Mouse (Mus musculus) kidney, embryonic 15.5 days (tissue): ENCODE results near the gene Ptprd. TPM values are rescaled to one million over a fixed set of nuclear protein-coding genes. Genes with fewer than 3 reads are reported as not detected.
A peak's percentile ranks its signal among the peaks of the same experiment; 100 is the strongest.

Experiments
- ATAC-seq: fragments of 200-750 bp; cut with Nextera tagmentation; replicated peaks from 2 replicates; pipeline ENCODE4 v1.8.0; 2017; ENCODE audit warnings: moderate TSS enrichment; ENCODE audit not compliant: low FRiP score
- H3K27ac ChIP-seq: fragments of 300-500 bp; sonication (generic); 2 replicates; pipeline ENCODE4 v1.5.1; 2015; ENCODE audit warnings: mild to moderate bottlenecking, inconsistent platforms
- H3K27me3 ChIP-seq: fragments of 300-500 bp; sonication (generic); 2 replicates; pipeline ENCODE4 v1.6.1; 2015; ENCODE audit warnings: inconsistent platforms
- H3K36me3 ChIP-seq: fragments of 300-500 bp; sonication (generic); 2 replicates; pipeline ENCODE4 v1.6.1; 2015; ENCODE audit warnings: inconsistent platforms
- H3K4me1 ChIP-seq: fragments of 300-500 bp; sonication (generic); 2 replicates; pipeline ENCODE4 v1.6.1; 2015; ENCODE audit warnings: inconsistent platforms
- H3K4me2 ChIP-seq: fragments of 300-500 bp; sonication (generic); 2 replicates; pipeline ENCODE4 v1.6.1; 2015; ENCODE audit warnings: moderate library complexity, mild to moderate bottlenecking, inconsistent platforms
- H3K4me3 ChIP-seq: fragments of 300-500 bp; sonication (generic); replicated peaks from 2 replicates; pipeline ENCODE4 v1.5.1; 2015; ENCODE audit warnings: mild to moderate bottlenecking, inconsistent platforms
- H3K9ac ChIP-seq: fragments of 300-500 bp; sonication (generic); 2 replicates; pipeline ENCODE4 v1.6.1; 2015; ENCODE audit warnings: mild to moderate bottlenecking, inconsistent platforms
- H3K9me3 ChIP-seq: fragments of 300-500 bp; sonication (generic); replicated peaks from 2 replicates; pipeline ENCODE4 v1.6.1; 2016; ENCODE audit warnings: inconsistent platforms
- WGBS: fragments of 180-500 bp; shearing (Covaris S2); methylation state at CpG from one replicate; pipeline ENCODE4 v1.1.7; 2015; ENCODE audit warnings: mixed read lengths; 5-methylcytosine and 5-hydroxymethylcytosine counted together
- polyA plus RNA-seq: library from polyadenylated mRNA; unstranded; fragments of >200 nt; fragmentation: Nextera tagmentation; extraction: Ambion mirVana; gene quantifications from 2 replicates; pipeline ENCODE4 v1.2.1, GENCODE M21; 2015

The Ptprd gene
- polyA plus RNA-seq, 1 experiment from 2014 or later = 21.6 TPM

GRCm38 (mm10) chr4:76424324-76425229, 1787.2 kb downstream of the Ptprd start:
- no peaks in the 10 kb centered on the region for H3K27me3 ChIP-seq
- peaks cover 8% of the 10 kb centered on the region for H3K4me1 ChIP-seq
- no peak overlapping the region for H3K4me2 ChIP-seq
- WGBS = 64% methylated on average over 9 of the region's 9 CpGs
- no peaks in the 10 kb centered on the region for H3K36me3 ChIP-seq
- 0 out of 2 replicates have a peak overlapping the region, but pooled peaks have one; percentile 22 for H3K27ac ChIP-seq
- no peaks in the 10 kb centered on the region for H3K9me3 ChIP-seq
- no peak overlapping the region for H3K4me3 ChIP-seq
- no peak for ATAC-seq
- no peak overlapping the region for H3K9ac ChIP-seq

DNA sequence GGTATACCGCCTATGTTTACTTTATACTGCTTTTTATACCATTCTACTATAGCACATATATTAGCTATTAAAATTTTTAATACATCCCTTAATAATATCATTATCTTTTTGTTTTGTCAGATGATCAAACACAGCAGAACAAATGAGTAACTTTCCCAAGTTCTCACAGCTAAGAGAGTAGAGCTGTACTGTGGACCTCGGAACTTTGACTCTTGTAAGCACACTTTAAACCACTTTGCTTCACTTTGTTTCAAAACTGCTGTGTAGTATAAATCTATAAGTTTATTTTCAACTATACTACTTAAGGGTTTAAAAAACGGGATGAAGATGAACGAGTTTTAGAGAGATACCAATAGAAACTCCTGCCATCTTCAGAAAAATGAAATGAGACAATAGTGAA, 1789.6 kb downstream of the Ptprd start:
- 94% methylated on average over 4 of the region's 4 CpGs for WGBS
- Histone ChIP-seq H3K9me3 (no peaks in the 10 kb centered on the region), H3K36me3 (no peaks in the 10 kb centered on the region), H3K4me2 (no peak overlapping the region), H3K27me3 (no peaks in the 10 kb centered on the region), H3K27ac (no peak overlapping the region), H3K4me1 (0 out of 2 replicates have a peak, but pooled peaks cover 7% of the 10 kb centered on the region), H3K4me3 (no peak overlapping the region), H3K9ac (no peak overlapping the region)
- ATAC-seq = no peak

DNA sequence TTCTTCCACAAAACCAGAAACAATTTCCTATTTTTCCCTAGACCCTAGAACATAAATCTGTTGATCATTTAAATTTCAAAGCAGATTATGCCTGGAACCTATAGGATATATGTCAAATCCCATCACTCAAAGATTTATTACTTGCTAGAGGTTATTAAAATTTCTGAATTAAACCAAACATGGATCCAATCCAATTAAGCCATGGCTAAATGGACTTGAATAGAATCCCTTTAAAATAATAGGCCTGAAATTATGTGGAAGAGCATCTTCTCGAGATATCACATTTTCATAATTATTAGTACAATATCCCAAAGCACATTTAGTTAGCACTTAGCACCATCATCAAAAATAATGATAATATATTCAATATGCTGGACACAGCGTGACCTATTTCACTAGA, 1792.1 kb downstream of the Ptprd start:
- no peaks in the 10 kb centered on the region for H3K9me3 ChIP-seq
- H3K4me1 ChIP-seq = 0 out of 2 replicates have a peak, but pooled peaks cover 4% of the 10 kb centered on the region
- H3K36me3 ChIP-seq = no peaks in the 10 kb centered on the region
- no peak overlapping the region for H3K4me3 ChIP-seq
- H3K9ac ChIP-seq = no peak overlapping the region
- H3K27ac ChIP-seq = no peak overlapping the region
- WGBS = 80% methylated on average over 2 of the region's 2 CpGs
- no peak for ATAC-seq
- H3K27me3 ChIP-seq = no peaks in the 10 kb centered on the region
- no peak overlapping the region for H3K4me2 ChIP-seq

GRCm38 (mm10) chr4:76417676-76418075, 1794.1 kb downstream of the Ptprd start:
- H3K9ac ChIP-seq = no peak overlapping the region
- no peak overlapping the region for H3K4me2 ChIP-seq
- H3K27ac ChIP-seq = no peak overlapping the region
- 91% methylated on average over 5 of the region's 5 CpGs for WGBS
- no peak for ATAC-seq
- H3K36me3 ChIP-seq = no peaks in the 10 kb centered on the region
- H3K9me3 ChIP-seq = no peaks in the 10 kb centered on the region
- H3K4me3 ChIP-seq = no peak overlapping the region
- no peaks in the 10 kb centered on the region for H3K4me1 ChIP-seq
- no peaks in the 10 kb centered on the region for H3K27me3 ChIP-seq

DNA sequence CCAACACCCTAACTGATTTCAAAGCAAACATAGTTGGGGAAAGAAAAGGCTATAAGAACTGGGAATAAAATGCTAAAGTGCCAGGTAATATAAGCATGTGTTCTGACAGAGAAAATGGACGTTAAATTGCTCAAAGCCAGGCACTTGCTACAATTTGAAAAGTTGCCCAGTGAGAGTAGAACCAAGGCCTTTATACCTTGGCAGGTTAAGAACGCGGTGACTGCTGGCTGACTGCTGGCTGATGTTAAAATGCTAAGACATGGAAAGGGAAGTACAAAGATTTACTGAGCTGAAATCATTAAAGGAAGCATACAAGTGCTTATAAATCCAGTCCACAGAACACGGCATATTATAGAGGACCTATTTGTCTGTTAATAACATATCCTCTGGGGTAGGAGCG, 1796.1 kb downstream of the Ptprd start:
- 71% methylated on average over 5 of the region's 5 CpGs for WGBS
- H3K9ac ChIP-seq = no peak overlapping the region
- no peaks in the 10 kb centered on the region for H3K9me3 ChIP-seq
- no peaks in the 10 kb centered on the region for H3K36me3 ChIP-seq
- H3K27ac ChIP-seq = no peak overlapping the region
- H3K4me3 ChIP-seq = no peak overlapping the region
- no peak for ATAC-seq
- H3K4me1 ChIP-seq = no peaks in the 10 kb centered on the region
- no peaks in the 10 kb centered on the region for H3K27me3 ChIP-seq
- H3K4me2 ChIP-seq = no peak overlapping the region

DNA sequence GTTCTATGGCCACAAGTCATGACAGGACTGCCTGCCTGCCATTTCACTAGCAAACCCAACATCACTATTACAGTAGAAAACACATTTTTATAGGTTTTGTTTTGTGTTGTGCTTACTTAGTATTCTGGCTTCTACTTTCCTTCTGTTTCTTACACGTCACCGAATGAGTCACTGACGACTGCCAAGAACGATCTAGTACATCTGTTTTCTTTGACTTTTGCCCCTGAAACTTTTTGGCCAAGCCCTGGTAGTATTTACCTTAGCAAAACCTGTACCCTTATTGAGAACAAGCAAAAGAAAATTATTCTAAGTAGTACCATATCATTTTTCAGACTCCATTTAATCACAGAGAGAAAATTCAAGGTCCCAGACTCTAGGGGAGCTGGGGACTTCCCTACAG, 1797.2 kb downstream of the Ptprd start:
- no peaks in the 10 kb centered on the region for H3K36me3 ChIP-seq
- H3K27me3 ChIP-seq = no peaks in the 10 kb centered on the region
- 63% methylated on average over 4 of the region's 4 CpGs for WGBS
- H3K4me1 ChIP-seq = no peaks in the 10 kb centered on the region
- H3K9me3 ChIP-seq = no peaks in the 10 kb centered on the region
- no peak overlapping the region for H3K4me3 ChIP-seq
- no peak overlapping the region for H3K27ac ChIP-seq
- H3K4me2 ChIP-seq = no peak overlapping the region
- H3K9ac ChIP-seq = no peak overlapping the region
- no peak for ATAC-seq

DNA sequence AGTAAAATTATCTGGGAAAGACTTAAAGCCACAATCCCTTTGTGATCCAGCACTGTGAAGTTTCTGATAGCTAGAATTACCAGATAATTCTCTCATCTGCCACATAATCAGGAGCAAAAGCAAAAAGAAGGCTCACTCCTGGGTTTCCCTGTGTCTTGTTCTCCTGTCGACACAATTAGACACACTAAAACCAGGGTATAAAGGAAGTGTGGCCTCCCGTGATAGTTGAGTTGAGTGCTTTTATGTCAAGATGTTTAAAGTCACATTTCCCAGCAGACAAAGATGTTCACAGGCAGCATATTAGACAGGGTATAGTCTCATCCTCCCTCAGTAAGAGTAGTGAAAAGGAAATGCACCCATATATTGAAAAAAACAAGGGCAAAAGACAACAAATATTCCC, 1801.7 kb downstream of the Ptprd start:
- Histone ChIP-seq H3K36me3 (no peaks in the 10 kb centered on the region), H3K4me2 (no peak overlapping the region), H3K9ac (no peak overlapping the region), H3K4me3 (no peak overlapping the region), H3K4me1 (no peaks in the 10 kb centered on the region), H3K27me3 (no peaks in the 10 kb centered on the region), H3K9me3 (no peaks in the 10 kb centered on the region), H3K27ac (no peak overlapping the region)
- no peak for ATAC-seq
- 35% methylated on average over 2 of the region's 2 CpGs for WGBS

- ATAC-seq = no peak
- 25% methylated on average over 3 of the region's 3 CpGs for WGBS
- no peaks in the 10 kb centered on the region for H3K9me3 ChIP-seq
- no peak overlapping the region for H3K4me3 ChIP-seq
- H3K4me2 ChIP-seq = no peak overlapping the region
- no peak overlapping the region for H3K9ac ChIP-seq
- no peaks in the 10 kb centered on the region for H3K27me3 ChIP-seq
- no peak overlapping the region for H3K27ac ChIP-seq
- H3K4me1 ChIP-seq = no peaks in the 10 kb centered on the region
- H3K36me3 ChIP-seq = no peaks in the 10 kb centered on the region
These were observed 1802.6 kb downstream of the Ptprd start for GRCm38 (mm10) chr4:76409159-76409558.

- no peak overlapping the region for H3K9ac ChIP-seq
- no peak for ATAC-seq
- no peak overlapping the region for H3K27ac ChIP-seq
- H3K36me3 ChIP-seq = no peaks in the 10 kb centered on the region
- no peaks in the 10 kb centered on the region for H3K9me3 ChIP-seq
- no peak overlapping the region for H3K4me2 ChIP-seq
- no peaks in the 10 kb centered on the region for H3K4me1 ChIP-seq
- H3K27me3 ChIP-seq = no peaks in the 10 kb centered on the region
- 74% methylated on average over 5 of the region's 5 CpGs for WGBS
- H3K4me3 ChIP-seq = no peak overlapping the region
These were observed 1805.8 kb downstream of the Ptprd start for GRCm38 (mm10) chr4:76405862-76406454.

GRCm38 (mm10) chr4:76403219-76403618, 1808.5 kb downstream of the Ptprd start:
- WGBS = 93% methylated on average over 5 of the region's 5 CpGs

GRCm38 (mm10) chr4:76387887-76388286, 1823.9 kb downstream of the Ptprd start:
- 51% methylated on average over 5 of the region's 5 CpGs for WGBS
- no peak for ATAC-seq
- Histone ChIP-seq H3K27ac (no peak overlapping the region), H3K27me3 (no peaks in the 10 kb centered on the region), H3K9me3 (no peaks in the 10 kb centered on the region), H3K4me1 (peaks cover 7% of the 10 kb centered on the region; the same call in 1 of the 2 replicates), H3K4me3 (no peak overlapping the region), H3K36me3 (no peaks in the 10 kb centered on the region), H3K4me2 (no peak overlapping the region), H3K9ac (no peak overlapping the region)

More at GRCm38 (mm10) chr4:76403219-76403618, 1808.5 kb downstream of the Ptprd start:
- ATAC-seq = no peak
- Histone ChIP-seq H3K27me3 (no peaks in the 10 kb centered on the region), H3K9me3 (no peaks in the 10 kb centered on the region), H3K4me1 (no peaks in the 10 kb centered on the region), H3K36me3 (no peaks in the 10 kb centered on the region), H3K4me2 (no peak overlapping the region), H3K4me3 (no peak overlapping the region), H3K27ac (no peak overlapping the region), H3K9ac (no peak overlapping the region)

DNA sequence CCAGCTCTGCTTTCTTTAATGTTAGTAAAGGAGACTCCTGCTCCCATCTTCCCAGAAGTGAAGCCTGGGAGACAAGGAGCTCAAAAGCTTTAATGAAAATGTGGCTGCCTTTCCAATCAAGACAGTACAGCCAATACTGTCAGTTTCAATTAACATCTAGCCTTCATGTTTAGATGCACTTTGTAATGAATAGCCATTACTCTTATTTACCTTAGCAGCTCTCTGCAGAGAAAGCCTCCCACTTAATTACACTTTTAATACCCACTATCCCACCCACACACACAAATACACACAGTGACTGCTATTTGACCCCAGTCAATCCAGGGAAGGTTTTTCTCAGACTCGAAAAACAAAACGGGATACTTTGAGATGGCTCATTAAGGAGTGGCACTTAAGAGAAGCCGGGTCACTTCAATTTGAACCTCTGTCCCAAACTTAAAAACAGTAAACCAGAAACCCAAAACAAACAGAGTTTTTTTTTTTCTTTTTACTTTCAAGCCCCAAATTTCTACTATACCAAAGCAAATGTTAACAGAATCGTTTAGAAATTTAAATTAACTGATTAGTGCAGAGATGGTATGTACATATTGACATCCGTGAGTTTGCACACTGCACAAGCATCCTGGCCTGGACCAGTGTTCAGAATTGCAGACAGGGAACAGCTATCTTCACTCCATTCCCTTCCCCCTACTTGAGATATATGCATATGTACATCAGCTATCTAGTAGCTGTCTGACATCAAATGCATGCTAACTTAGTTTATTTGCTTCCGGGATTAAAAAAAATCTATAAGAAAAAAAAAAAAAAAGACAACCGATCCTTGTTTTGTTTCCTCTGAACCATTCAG, 1824.6 kb downstream of the Ptprd start:
- H3K4me3 ChIP-seq = no peak overlapping the region
- peak; percentile 93 for ATAC-seq
- no peaks in the 10 kb centered on the region for H3K27me3 ChIP-seq
- H3K9me3 ChIP-seq = no peaks in the 10 kb centered on the region
- H3K4me2 ChIP-seq = no peak overlapping the region
- H3K27ac ChIP-seq = 0 out of 2 replicates have a peak overlapping the region, but pooled peaks have one; percentile 24
- 26% methylated on average over 7 of the region's 7 CpGs for WGBS
- H3K9ac ChIP-seq = no peak overlapping the region
- no peaks in the 10 kb centered on the region for H3K36me3 ChIP-seq
- H3K4me1 ChIP-seq = peaks cover 7% of the 10 kb centered on the region; the same call in 1 of the 2 replicates
